Mouse (Mus musculus) spleen, postnatal 10 days (tissue): ENCODE measurements around the gene Dach1.

Experiments used
- DNase-seq, 2 experiments: peaks; one replicate each; pipeline ENCODE4 v3.0.0; 2021 to 2022; ENCODE audit warnings: low spot score in 2 of 2

The Dach1 gene

DNA sequence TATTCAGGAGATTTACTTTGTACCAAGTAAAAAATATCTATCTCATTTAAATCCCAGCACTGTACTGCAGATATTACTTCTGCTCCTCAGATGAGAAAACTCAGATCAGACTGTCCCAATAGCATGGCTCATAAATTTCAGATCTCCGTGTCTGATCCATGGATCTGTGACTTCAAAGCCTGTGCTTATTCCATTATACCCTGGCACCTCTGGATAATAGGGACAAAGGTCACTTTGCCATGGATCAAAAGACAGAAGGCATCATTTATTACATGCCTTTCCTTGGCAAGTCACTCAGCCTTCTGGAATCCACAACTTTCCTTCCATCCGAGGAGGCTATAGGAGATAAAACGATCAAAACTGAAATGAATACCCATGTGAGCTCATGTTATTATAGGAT, 132.4 kb downstream of the Dach1 start:
- DNase-seq: no peak

GRCm38 (mm10) chr14:98035261-98035660, 134.3 kb downstream of the Dach1 start:
- no peak for DNase-seq

- DNase-seq: no peak
Observed at GRCm38 (mm10) chr14:98023540-98023939, 146.0 kb downstream of the Dach1 start.

DNA sequence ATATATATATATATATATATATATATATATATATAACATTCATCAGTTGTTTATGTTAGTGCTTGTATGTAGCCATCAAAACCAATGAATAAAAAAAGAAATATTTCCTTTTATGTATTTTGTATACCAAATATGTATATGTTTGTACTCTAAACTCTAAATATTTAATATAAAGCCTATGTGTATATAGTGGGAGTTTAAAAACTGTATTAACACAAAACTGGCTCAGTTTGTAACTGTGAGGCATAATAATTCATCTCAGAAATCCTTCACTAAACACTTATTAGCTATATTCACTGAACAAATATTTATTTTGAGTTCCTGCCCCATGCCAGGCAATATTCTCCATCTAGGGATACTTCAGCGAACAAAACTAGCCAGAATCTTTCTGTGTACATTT, 155.5 kb downstream of the Dach1 start:
- no peak for DNase-seq

- no peak for DNase-seq
Observed at GRCm38 (mm10) chr14:98008501-98008900, 161.1 kb downstream of the Dach1 start.

DNA sequence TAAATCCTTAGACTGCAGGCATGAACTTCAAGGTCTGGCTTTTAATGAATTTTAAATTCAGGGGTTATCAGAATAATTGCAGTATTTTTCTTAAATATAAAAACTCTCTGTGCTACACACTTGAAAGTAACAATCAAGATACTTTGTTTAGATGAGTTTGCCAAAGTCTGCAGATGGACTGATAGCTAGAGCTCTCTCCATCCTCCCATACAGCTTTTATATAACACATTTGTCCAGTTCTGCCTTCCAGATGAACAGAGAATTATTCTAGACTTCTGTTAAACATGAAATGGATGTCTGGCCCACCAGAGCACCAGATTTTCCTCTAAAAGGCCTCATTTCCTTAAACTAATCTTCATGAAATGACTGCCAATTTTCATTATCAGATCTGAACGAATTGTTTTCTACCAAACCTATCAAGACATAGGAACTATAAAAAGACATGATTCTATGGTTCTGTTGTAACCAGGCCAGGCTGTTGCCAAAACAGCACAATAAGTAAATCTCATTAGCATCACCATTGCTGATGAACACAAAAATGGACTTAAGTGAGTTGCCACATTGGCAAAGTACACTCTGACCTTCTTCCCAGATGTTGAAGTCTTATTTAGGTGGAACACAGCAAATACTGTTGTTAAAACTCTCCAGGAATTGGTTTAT, 167.4 kb downstream of the Dach1 start:
- DNase-seq: no peak

DNA sequence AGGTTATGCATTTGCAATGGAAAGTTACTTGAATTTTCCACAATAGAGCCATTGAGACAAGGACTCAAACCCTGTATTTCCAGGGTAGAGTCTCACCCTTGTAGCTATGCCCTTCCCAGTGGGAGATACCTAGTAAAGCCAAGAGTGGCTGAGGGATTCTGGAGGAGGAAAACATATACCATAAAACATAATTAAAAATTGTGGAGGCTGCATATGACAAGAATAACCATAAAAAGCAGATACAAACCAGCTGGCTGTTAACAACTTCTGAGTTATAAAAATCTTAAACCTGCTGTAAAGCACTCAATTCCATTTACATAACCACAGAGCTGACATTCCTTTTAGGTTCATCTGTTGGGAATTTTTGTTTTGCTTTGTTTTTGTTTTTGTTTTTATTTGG, 171.0 kb downstream of the Dach1 start:
- DNase-seq: no peak

DNA sequence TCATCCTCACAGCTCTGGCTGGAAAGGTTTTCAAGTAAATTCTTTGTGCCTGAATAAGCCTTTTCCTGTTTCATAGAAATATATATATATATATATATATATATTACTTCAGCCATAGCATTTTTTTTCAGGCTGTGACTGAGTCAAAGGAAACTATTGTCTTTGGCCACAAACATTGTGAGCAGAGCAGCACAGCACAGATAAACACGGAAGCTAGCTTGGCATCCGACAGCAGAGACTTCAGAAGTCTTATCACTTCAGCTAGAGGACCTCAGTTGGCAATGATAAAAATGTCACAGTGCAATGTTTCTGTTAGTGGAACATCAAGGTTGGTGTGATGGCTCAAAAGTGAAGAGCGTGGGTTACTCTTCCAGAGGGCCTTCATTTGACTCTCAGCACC, 186.3 kb downstream of the Dach1 start:
- DNase-seq: no peak

GRCm38 (mm10) chr14:97982676-97983075, 186.9 kb downstream of the Dach1 start:
- no peak for DNase-seq

GRCm38 (mm10) chr14:97980879-97981278, 188.7 kb downstream of the Dach1 start:
- DNase-seq: no peak

DNA sequence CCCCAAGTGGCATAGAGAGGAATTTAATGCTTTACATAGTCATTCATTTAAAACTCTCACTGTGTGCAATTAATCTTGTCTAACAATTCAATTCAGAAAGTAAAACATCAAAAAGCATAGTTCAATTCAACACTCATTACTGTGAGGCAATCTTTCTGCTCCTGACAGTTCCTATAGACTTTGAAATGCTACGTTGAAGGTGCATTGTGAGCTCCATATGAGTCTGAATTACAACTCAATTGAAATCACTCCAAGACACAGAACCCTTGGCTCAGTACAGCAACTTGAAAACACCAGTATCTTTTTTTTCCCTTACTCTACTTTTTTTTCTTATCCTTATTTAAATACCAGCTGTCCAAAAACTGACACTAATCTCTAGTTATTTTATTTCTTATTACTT, 193.5 kb downstream of the Dach1 start:
- DNase-seq: no peak

DNA sequence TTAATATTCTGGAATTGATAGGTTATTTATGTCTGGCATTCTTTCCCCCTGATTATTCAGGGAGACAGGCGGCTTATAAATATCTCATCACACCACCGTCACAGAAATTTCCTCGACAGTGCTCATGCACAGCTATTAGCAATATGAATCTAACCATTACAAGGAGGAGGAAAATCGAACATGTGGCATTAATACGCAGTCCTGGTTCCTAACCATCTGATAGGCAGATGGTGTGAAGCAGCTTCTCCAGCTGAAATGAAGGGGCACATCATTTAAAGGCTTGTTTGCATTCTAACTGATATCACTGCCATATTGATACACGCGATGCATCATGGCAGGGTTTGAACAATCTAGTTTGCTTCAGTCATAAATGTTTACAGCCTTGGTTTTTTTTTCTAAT, 194.1 kb downstream of the Dach1 start:
- DNase-seq: no peak

GRCm38 (mm10) chr14:97964543-97965069, 205.0 kb downstream of the Dach1 start:
- no peak for DNase-seq

DNA sequence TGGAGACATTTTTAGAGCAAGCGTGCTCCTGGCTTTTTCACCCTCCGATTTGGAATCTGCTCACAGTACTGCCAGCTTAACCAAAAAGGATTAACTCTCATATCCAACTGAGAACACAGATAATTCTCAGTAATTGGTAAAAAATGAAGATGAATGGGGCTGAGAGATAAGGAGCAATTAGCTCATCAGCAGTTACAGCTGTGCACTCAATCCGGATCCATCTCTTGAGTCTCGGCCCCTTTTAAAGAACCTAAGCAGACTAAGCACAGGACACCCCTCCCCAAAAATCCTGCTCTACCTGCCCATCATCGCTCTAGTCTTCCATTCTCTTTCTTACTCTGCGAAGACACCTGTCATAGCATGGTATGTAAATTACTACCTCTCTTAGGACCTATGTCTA, 205.9 kb downstream of the Dach1 start:
- DNase-seq: no peak

DNA sequence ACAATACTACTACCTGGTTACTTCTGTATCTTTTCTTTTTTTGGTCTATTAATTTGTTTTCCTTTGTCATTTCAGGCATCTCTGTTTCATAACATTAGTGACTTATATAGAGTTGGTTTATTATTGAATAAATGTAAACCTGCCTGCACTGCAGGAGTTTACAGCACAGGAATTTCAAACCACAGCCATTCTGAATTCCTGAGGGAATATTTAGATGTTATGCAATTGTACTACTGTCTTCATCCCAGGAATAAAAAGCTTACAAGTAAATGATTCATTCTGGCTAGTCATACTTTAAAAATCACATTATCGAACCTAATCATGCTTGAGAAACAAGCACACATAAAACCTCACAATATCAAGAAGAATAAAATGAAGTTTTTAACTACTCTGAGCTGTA, 213.2 kb downstream of the Dach1 start:
- no peak for DNase-seq

DNA sequence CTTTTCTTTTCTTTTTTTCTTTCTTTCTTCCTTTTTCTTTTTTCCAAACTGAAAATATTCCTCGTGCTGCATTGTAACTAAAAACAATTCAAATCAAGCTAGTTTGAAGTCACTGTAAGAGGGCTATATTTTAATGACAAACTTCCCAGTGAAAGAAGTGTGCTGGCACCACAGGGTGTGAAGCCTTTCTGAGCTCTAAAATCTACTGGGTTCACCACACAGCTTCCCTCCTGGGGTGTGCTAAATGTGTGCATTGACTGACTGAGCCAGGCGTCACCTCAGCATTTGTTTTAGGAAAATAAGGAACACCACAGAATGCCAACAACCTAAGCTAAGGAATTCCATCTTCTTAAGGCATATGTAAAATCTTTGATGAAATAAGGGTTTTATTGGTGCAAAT, 224.1 kb downstream of the Dach1 start:
- no peak for DNase-seq

DNA sequence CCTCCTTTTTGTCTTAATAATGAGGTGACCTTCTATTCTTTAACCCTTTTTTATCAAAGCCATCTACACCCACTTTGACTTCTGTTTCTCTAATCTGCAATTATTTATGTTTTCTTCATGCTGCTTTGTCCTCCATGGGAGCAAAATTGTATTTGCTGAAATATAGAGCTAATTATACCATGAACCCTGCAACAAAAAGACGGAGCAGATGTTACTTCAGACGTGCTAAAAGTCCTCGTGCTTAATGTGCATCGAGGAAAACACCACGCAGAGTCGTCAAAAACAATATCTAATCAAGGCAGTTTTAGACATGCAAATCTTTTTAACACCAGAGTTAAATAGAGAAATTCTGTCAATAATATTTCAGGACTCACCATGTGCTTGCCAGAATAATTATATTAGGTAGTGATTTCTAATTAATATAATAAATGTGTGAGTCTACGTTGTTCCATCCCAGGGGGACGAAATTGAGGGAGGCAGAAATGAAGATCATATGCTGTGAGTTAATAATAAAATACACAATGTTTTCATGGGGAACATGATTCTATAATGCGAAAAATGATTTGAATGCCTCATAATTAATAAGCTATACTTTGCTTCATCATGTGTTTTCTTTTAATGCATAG, 224.8 kb downstream of the Dach1 start:
- DNase-seq: no peak

DNA sequence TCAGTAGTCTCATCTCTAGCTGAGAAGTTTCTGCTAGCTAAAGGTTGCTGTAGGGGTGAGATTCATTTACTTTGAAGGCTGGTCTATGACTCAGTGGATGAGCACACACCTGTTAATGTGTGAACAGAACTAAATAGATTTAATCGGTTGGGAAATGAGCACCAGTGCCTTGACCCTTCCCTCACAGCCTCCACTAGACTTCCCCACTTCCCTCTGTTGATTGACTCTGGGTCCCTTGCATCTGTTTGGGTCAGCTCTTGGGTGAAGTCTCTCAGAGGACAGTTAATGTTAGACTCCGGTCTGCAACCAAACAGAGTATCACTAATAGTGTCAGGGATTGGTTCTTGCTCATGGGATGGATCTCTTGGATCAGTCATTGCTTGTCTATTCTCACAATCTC, 227.2 kb downstream of the Dach1 start:
- DNase-seq: no peak

DNA sequence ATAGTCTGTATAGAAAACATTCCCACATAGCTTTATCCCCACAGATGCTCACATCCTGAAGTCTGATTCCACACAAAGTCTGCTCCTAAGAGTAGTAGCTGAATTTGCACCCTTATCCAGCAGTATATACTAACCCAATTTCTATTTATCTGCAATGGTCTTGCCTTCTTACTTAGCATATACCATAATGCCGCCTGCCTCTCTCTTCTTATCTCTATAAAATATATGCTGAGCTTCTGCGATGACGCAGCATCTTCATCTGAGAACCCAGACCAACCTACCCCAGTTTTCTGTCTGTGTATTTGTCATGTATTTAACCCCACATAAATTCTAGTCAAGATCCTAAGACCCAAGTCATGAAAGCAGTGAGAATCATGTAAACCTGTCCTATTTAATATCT, 272.9 kb downstream of the Dach1 start:
- DNase-seq: no peak

DNA sequence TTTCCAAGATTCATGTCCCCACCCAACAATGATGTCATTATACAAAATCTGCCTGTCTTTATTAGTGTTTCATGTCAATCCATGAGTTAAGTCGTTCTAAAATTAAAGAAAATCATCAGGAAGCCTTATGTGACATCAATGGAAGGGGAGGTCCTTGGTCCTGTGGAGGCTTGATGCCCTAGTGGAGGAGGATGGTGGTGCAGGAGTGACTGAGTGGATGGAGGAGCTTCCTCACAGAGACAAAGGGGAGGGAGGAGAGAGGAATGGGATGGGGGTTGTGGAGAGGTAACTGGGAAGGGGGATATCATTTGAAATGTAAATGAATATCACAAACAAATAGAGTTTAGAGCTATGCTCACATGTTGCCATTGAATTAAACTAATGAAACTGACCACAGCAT, 287.6 kb downstream of the Dach1 start:
- DNase-seq: no peak

DNA sequence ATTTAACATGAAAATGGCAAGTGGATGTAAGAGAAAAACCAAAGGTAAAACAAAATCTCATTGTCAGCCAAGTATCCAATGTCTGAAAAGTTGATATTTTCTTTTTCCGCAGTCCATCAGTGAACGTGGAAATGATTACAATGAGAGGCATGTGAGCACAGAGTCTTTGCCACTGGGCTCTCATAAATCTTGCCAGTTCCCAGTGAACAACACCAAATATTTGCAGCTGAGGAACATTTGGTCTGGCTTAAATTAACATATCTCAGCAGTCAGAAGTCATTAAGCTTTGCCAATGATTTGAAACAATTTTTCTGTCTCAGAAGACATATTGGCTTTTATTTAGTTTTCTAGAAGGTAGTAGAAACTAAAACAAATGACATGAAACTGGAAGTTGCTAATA, 298.6 kb downstream of the Dach1 start:
- DNase-seq: no peak

- no peak for DNase-seq
Observed at GRCm38 (mm10) chr14:97858384-97858783, 311.2 kb downstream of the Dach1 start.

DNA sequence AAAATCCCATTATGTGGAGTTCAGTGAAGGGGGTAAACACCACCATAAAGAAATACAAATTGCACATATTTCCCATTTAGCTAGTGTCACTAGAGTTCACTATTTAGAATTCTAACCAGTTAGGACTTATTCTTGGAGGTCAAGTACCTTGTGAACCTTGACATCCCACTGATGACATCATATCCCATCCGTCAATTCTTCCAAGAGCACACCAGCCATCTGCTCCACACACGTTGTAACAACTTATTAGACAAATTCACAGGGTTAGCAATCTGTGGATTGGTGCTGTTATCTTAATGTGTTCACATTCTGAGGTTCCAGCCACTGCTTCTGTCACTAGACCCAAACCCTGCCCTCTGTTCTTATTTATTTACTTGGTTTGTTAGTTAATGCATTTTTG, 312.3 kb downstream of the Dach1 start:
- no peak for DNase-seq

DNA sequence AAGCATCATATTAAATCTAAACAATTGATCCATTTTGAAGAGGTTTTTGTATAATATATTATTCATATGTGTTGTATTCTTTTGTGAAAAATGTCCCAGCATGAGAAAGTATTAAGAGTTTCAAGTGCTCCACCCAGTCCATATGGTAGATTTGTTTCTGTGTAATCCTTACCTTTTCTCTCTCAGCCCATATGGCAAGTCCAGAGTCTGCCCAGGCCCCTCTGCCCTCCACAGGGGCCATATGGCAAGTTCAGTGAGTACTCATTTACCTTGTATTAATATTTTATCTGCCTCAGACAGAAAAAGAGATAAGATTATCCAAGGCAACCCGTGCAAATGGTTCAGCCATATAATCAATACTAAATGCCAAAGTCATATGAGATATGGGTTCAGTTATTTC, 314.2 kb downstream of the Dach1 start:
- no peak for DNase-seq
